Mouse (Mus musculus) urinary bladder, adult 2 months (tissue): ENCODE results near the gene Cdc42bpb. TPM values are rescaled to one million over a fixed set of nuclear protein-coding genes. Genes with fewer than 3 reads are reported as not detected.

Source experiments
- polyA plus RNA-seq: library from polyadenylated mRNA; depleted of rRNA; stranded (reverse); fragments of >200 nt; gene quantifications from 2 replicates; pipeline ENCODE4 v1.2.3, GENCODE M21; 2012; rRNA removed

Cdc42bpb gene
- polyA plus RNA-seq, 1 experiment: 148 TPM

Other genes with a start within 250 kb of the Cdc42bpb start
- gene Traf3, start 211.3 kb downstream of the Cdc42bpb start, polyA plus RNA-seq: 18.2 and 20.4 TPM in 2 replicates
- gene 4930595D18Rik, start 193.2 kb downstream of the Cdc42bpb start, polyA plus RNA-seq: not detected in 2 replicates
- 2.3 and 4.1 TPM in 2 replicates for gene Amn, start 106.6 kb downstream of the Cdc42bpb start, polyA plus RNA-seq
- 0.10 TPM in 1 of 2 replicates, not detected in the other for gene Lbhd2, start 29.1 kb upstream of the Cdc42bpb start, polyA plus RNA-seq
- gene Exoc3l4, start 39.3 kb upstream of the Cdc42bpb start, polyA plus RNA-seq: 7.8 and 8.4 TPM in 2 replicates
- 106 and 156 TPM in 2 replicates for gene Tnfaip2, start 64.8 kb upstream of the Cdc42bpb start, polyA plus RNA-seq
- gene Gm266, start 108.1 kb upstream of the Cdc42bpb start, polyA plus RNA-seq: 5.9 and 6.7 TPM in 2 replicates
- 139 and 141 TPM in 2 replicates for gene Eif5, start 160.3 kb upstream of the Cdc42bpb start, polyA plus RNA-seq
- gene Mark3, start 196.8 kb upstream of the Cdc42bpb start, polyA plus RNA-seq: 56.1 and 59.8 TPM in 2 replicates